Mouse (Mus musculus) CD4-positive helper T cell, adult 2 months (primary cell): ENCODE results near the gene Edn2.

ENCODE experiments used
- DNase-seq: peaks from one replicate; pipeline ENCODE4 v3.0.0-alpha.2; 2012; ENCODE audit warnings: low read depth, missing footprints, low spot score

Gene Edn2

DNA sequence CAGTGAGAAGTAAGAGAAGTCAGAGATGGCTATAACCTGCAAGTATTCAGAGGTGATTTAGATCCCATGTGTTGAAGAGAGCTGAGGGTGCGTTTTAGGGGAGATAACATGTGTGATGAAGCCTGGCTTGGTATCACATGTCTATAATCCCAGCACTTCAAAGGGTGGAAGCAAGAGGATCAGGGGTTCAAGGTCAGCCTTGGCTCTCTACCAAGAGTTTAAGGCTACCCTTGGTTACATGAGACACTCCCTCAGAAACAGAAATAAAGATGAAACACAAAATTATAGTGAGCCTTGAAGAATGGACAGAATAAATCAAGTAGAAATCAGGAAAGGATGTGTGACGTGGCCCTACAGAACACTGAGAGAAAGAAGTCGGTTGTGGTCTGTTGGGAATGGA, 7.3 kb upstream of the Edn2 start:
- no peak for DNase-seq

DNA sequence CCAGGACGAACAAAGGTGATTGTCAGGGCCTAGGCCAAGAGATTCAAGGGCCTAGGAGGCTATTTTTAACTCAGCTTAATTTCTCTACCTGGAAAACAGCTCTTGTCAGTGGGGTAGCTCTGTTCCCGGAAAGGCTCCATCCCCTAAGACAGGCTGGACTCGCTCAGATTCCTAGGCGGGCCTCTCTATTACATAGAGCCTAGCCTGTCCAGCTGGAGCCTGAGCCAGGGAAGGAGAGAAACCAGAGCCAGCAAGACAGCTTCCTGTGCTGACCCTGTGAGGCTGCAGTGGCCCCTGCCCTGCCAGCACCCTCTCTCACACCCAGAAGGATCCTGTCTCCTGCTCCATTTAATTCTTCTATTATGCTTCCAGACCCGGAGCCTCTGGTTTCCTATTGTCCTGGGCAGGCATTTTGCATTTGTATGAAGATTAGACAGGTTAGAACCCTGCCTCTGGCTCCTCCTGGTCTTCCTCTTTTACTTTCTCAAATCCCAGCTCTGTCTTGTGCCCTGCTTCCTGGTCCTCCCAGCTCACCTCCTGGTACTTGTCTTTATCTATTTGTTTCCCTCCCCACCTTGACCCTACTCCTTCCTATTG, 2.2 kb upstream of the Edn2 start:
- DNase-seq, result no peak

- DNase-seq, result no peak
Measured at GRCm38 (mm10) chr4:120162586-120162985, 1.6 kb downstream of the Edn2 start.

DNA sequence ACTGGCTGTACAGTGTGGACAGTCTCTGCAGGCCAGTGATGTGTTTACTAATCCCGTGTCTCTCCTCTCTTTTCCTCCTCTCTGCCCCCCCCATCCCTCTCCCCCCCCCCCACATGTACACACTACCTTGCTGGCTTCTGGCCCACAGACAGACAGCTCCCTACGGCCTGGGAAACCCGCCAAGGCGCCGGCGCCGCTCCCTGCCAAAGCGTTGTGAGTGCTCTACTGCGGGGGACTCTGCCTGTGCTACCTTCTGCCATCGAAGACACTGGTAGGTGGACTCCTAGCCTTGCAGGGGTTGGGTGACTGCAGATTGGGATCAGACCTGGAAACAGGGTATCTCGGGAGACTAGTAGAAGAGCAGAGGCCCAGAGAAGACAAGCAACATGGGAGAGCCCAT, 2.2 kb downstream of the Edn2 start:
- DNase-seq, result no peak

GRCm38 (mm10) chr4:120164316-120164715, 3.3 kb downstream of the Edn2 start:
- no peak for DNase-seq

DNA sequence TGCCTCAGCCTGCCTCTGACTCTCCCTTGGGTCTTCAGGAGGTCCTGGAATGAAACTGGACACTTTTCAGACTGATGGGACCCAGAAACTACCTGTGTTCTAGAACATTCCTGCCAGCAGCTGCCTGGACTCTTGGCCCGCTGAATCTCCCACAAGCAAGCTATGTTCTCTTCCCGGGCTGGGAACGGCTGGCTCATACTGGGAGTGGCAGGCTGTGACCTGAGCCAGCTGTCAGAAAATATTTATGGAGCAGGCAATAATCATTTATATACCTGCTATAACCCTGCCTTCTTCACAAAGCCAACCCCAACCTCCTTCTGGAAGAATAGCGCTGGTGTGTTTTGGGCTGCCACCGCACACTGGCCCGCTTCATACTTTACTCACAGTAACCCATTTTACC, 6.8 kb downstream of the Edn2 start:
- no peak for DNase-seq

DNA sequence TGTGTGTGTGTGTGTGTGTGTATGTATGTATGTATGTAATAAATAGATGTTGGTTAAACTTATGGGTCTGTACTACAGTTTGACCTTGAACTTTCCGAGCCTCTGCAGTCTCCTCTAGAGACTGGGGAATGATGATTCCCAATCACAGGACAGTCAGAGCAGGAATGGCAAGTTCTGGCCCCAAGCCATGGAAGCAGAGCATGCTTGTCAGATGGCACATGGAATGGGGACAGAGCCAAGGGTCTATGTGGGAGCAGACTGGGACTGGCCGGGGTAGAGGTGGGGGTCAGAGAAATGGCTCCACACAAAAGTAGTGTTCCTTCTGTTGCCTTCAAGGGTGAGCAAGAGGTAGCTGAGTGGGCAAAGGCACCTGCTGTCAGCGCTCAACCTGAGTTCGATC, 7.3 kb downstream of the Edn2 start:
- DNase-seq, result no peak

- DNase-seq, result no peak
Measured at GRCm38 (mm10) chr4:120170387-120170936, 9.5 kb downstream of the Edn2 start.

- no peak for DNase-seq
Measured at GRCm38 (mm10) chr4:120172050-120172684, 11.2 kb downstream of the Edn2 start.

- DNase-seq, result no peak
Measured at GRCm38 (mm10) chr4:120179123-120179522, 18.1 kb downstream of the Edn2 start.

- DNase-seq, result no peak
Measured at GRCm38 (mm10) chr4:120180535-120180934, 19.5 kb downstream of the Edn2 start.

- DNase-seq, result no peak
Measured at GRCm38 (mm10) chr4:120184374-120184991, 23.5 kb downstream of the Edn2 start.

- no peak for DNase-seq
Measured at GRCm38 (mm10) chr4:120186441-120186840, 25.4 kb downstream of the Edn2 start.

DNA sequence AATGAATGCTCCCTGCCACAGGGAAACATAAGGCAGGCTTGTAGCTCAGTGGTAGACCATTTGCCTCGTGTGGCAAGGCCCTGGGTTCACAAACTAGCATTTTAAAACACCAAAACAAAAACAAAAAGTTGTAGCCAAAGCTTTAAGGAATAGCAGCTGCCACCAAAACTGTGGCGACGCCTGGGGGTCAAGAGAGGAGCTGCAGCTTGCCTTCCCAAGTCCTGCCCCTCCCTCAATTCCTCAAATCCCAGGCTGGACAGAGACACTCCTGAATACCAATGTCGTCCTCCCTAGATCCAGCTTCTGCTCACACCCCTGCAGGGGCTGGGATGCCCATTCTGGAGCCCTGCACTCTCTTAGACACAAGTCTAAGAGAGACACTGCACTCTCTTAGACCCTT, 25.9 kb downstream of the Edn2 start:
- DNase-seq, result no peak

DNA sequence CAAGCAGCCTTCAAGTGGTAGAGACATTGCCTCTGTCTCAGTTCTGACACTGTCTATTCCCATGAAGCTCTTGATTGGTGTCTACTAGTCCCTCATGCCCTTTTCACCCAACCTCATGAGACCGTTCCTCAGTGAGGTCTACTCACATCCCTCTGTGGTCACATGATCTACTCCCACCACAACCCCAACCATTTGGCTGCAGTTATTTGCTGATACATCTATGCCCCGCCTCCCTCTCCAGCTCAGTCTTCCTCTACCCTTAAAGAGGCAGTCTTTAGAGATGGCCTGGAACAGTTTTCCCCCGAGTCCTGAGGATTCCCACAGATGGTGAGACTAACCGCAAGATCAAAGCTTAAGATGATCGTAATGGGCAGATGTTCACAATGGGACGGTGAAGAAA, 27.2 kb downstream of the Edn2 start:
- no peak for DNase-seq

GRCm38 (mm10) chr4:120188651-120189161, 27.7 kb downstream of the Edn2 start:
- no peak for DNase-seq

DNA sequence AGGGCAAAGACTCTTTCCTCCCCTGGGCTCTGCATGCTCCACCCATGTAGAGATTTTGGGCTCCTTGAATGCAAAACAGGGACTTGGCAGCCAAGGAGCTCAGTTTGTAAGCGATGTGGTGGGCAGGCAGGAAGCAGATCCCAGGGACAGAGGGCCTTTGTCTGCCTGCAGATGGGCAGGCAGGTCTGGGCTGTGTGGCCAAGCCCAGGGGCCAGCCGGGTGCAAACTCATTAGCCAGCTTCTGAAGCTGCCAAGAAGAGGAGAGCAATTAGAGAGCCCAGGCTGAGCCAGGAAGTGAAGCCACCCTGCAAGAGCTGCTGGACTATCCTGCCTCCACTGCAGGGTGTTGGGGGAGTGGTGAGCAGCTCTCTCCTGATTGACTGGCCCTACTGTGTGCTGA, 28.9 kb downstream of the Edn2 start:
- no peak for DNase-seq

DNA sequence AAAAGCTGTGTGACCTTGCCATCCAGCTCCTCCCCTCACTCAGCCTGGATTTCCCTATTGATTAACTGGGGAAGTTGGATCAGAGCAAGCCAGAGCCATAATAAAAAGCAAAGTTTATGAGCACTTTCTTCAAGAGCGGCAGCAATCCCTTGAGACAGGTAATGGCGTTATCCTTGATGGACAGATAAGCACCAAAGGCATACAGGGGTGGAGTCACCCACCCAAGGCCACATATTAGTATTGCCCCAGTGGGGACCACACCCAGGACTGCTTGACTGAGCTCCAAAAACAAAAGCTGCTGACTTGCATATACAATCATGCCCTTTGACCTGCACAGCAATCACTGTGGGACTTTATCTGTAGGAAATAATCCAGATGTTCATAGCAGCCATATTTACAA, 31.0 kb downstream of the Edn2 start:
- DNase-seq, result no peak

DNA sequence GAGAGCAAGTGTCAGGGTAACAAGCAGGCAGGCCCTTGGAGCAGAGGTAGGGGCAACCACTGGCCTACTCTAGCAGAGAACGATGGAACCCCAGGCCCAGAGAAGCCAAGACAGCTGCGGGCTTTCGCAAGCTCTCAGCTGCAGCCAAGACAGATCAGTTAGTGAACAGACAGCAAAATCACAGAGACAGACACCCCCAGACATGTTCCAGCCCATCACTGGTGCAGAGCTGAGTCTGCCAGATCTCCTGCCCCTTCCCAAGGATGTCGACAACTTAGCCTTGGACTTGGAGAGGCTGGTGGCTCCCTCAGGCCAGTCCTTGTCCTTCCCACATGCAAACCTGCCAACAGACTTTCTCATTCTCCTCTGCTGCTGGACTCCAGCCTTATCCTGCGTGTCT, 33.0 kb downstream of the Edn2 start:
- DNase-seq, result no peak

DNA sequence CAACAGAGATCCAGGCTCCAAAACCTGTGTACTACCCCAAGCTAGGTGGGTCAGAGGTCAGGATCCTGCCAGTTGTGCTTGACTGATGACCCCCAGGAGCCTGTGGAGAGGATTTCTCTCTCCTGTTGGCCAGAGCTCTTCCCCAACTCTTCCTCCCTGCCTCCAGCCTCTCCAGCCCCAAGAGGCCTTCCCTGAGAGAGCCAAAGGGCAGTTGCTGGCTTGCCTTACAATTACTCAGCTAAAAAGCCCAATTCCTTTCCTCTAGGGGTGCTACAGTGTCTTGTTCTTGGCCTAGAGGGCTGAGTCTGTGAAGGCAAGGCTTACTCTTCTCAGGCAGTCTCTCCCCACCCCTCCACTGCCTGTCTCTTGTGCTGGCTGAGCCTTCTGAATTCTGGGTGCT, 34.0 kb downstream of the Edn2 start:
- no peak for DNase-seq

DNA sequence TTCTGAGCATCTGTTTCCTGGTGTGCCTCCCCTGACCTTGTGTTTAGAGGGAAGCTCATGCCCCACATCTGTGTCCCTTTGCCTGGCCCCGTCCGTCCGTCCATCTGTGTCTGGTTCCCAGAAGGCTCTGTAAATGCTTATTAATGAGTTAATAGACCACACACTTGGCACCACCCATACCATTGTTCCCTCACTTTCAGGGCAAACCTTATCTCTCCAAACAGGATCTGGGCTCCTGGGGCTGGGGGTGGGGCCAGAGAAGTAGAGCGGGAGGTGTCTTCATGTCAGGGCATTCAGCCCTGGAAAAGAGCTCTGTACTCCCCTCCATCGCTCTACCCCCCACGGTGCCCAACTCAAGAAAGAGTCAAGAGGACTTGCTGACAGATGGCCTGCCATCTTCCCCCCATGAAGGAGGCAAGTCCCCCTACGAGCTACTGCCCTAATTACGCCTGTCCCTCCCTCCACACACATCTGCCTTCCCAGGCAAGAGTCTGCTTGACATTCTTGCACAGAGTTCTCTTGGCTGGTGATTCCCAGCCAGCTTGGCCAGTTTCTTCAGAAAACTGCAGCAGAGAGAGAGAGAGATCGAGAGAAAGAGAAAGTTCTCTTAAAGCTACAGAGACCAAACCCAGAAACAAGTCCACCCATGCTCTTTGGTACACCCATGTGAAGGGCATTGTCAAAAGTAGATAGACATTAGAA, 38.3 kb downstream of the Edn2 start:
- DNase-seq, result no peak

GRCm38 (mm10) chr4:120200551-120201266, 39.7 kb downstream of the Edn2 start:
- no peak for DNase-seq
